Mouse (Mus musculus): Measurements from ENCODE around the gene Mical2. TPM values are rescaled to one million over a fixed set of nuclear protein-coding genes. Genes with fewer than 3 reads are reported as not detected.

Gene Mical2
- polyA plus RNA-seq, 1 experiment from 2014 or later: 0.78 TPM

- H3K27ac ChIP-seq (replicated peaks): no peak overlapping the region
- H3K4me3 ChIP-seq: no peak overlapping the region
- H3K4me1 ChIP-seq: peaks cover 7% of the 10 kb centered on the region
- no peak for DNase-seq (ENCODE audit: low spot score)
- WGBS: 84% methylated on average over 3 of the region's 3 CpGs
- H3K36me3 ChIP-seq: no peaks in the 10 kb centered on the region
- no peaks in the 10 kb centered on the region for H3K27me3 ChIP-seq (ENCODE audit: low read depth, poor library complexity, severe bottlenecking)
- no peaks in the 10 kb centered on the region for H3K9me3 ChIP-seq (replicated peaks)
Measured at GRCm38 (mm10) chr7:112341052-112341451, 115.4 kb downstream of the Mical2 start.

- Histone ChIP-seq H3K9me3 (replicated peaks) (no peaks in the 10 kb centered on the region), H3K27ac (replicated peaks) (no peak overlapping the region), H3K4me3 (no peak overlapping the region), H3K4me1 (no peaks in the 10 kb centered on the region), H3K27me3 (ENCODE audit: low read depth, poor library complexity, severe bottlenecking) (no peaks in the 10 kb centered on the region), H3K36me3 (no peaks in the 10 kb centered on the region)
- 87% methylated on average over 1 of the region's 1 CpGs for WGBS
- DNase-seq (ENCODE audit: low spot score): no peak
Measured at GRCm38 (mm10) chr7:112345687-112346086, 120.0 kb downstream of the Mical2 start.

- H3K27me3 ChIP-seq (ENCODE audit: low read depth, poor library complexity, severe bottlenecking): no peaks in the 10 kb centered on the region
- no peaks in the 10 kb centered on the region for H3K36me3 ChIP-seq
- no peaks in the 10 kb centered on the region for H3K9me3 ChIP-seq (replicated peaks)
- 0 out of 2 replicates have a peak overlapping the region, but pooled peaks have one; percentile 50 for H3K27ac ChIP-seq (replicated peaks)
- peak; percentile 27 for DNase-seq (ENCODE audit: low spot score)
- WGBS: 71% methylated on average over 3 of the region's 3 CpGs
- no peak overlapping the region for H3K4me3 ChIP-seq
- H3K4me1 ChIP-seq: peaks cover 35% of the 10 kb centered on the region
Measured at GRCm38 (mm10) chr7:112351541-112351940, 125.9 kb downstream of the Mical2 start.

GRCm38 (mm10) chr7:112352005-112352404 is 126.3 kb downstream of the Mical2 start:
- H3K27ac ChIP-seq (replicated peaks): no peak overlapping the region
- no peaks in the 10 kb centered on the region for H3K36me3 ChIP-seq
- no peak for DNase-seq (ENCODE audit: low spot score)
- H3K4me3 ChIP-seq: no peak overlapping the region
- no peaks in the 10 kb centered on the region for H3K9me3 ChIP-seq (replicated peaks)
- H3K27me3 ChIP-seq (ENCODE audit: low read depth, poor library complexity, severe bottlenecking): no peaks in the 10 kb centered on the region
- 81% methylated on average over 4 of the region's 4 CpGs for WGBS
- H3K4me1 ChIP-seq: peaks cover 35% of the 10 kb centered on the region

GRCm38 (mm10) chr7:112353011-112353410 is 127.4 kb downstream of the Mical2 start:
- Histone ChIP-seq H3K27ac (replicated peaks) (peak overlapping the region; percentile 10; the same call in 1 of the 2 replicates), H3K4me1 (peaks cover 35% of the 10 kb centered on the region), H3K9me3 (replicated peaks) (no peaks in the 10 kb centered on the region), H3K27me3 (ENCODE audit: low read depth, poor library complexity, severe bottlenecking) (no peaks in the 10 kb centered on the region), H3K36me3 (no peaks in the 10 kb centered on the region), H3K4me3 (no peak overlapping the region)
- 88% methylated on average over 4 of the region's 4 CpGs for WGBS
- no peak for DNase-seq (ENCODE audit: low spot score)

GRCm38 (mm10) chr7:112353939-112354338 is 128.3 kb downstream of the Mical2 start:
- H3K4me1 ChIP-seq: peaks cover 35% of the 10 kb centered on the region
- no peak overlapping the region for H3K4me3 ChIP-seq
- DNase-seq (ENCODE audit: low spot score): no peak
- WGBS: 83% methylated on average over 11 of the region's 11 CpGs
- no peaks in the 10 kb centered on the region for H3K9me3 ChIP-seq (replicated peaks)
- no peaks in the 10 kb centered on the region for H3K27me3 ChIP-seq (ENCODE audit: low read depth, poor library complexity, severe bottlenecking)
- H3K27ac ChIP-seq (replicated peaks): peak overlapping the region; percentile 55; the same call in 1 of the 2 replicates
- no peaks in the 10 kb centered on the region for H3K36me3 ChIP-seq

- H3K27me3 ChIP-seq (ENCODE audit: low read depth, poor library complexity, severe bottlenecking): no peaks in the 10 kb centered on the region
- 38% methylated on average over 7 of the region's 7 CpGs for WGBS
- H3K36me3 ChIP-seq: no peaks in the 10 kb centered on the region
- peak; percentile 27 for DNase-seq (ENCODE audit: low spot score)
- H3K9me3 ChIP-seq (replicated peaks): no peaks in the 10 kb centered on the region
- H3K4me1 ChIP-seq: peaks cover 35% of the 10 kb centered on the region
- H3K27ac ChIP-seq (replicated peaks): peak overlapping the region; percentile 55
- no peak overlapping the region for H3K4me3 ChIP-seq
Measured at GRCm38 (mm10) chr7:112354503-112354951, 128.9 kb downstream of the Mical2 start.

- H3K36me3 ChIP-seq: no peaks in the 10 kb centered on the region
- no peak overlapping the region for H3K4me3 ChIP-seq
- H3K4me1 ChIP-seq: peaks cover 11% of the 10 kb centered on the region
- DNase-seq (ENCODE audit: low spot score): no peak
- H3K9me3 ChIP-seq (replicated peaks): no peaks in the 10 kb centered on the region
- H3K27me3 ChIP-seq (ENCODE audit: low read depth, poor library complexity, severe bottlenecking): no peaks in the 10 kb centered on the region
- 85% methylated on average over 3 of the region's 3 CpGs for WGBS
- H3K27ac ChIP-seq (replicated peaks): no peak overlapping the region
Measured at GRCm38 (mm10) chr7:112359594-112359993, 133.9 kb downstream of the Mical2 start.

GRCm38 (mm10) chr7:112362574-112363200 is 137.0 kb downstream of the Mical2 start:
- Histone ChIP-seq H3K36me3 (no peaks in the 10 kb centered on the region), H3K4me3 (no peak overlapping the region), H3K9me3 (replicated peaks) (no peaks in the 10 kb centered on the region), H3K4me1 (no peaks in the 10 kb centered on the region), H3K27ac (replicated peaks) (no peak overlapping the region), H3K27me3 (ENCODE audit: low read depth, poor library complexity, severe bottlenecking) (no peaks in the 10 kb centered on the region)
- WGBS: 86% methylated on average over 7 of the region's 7 CpGs
- no peak for DNase-seq (ENCODE audit: low spot score)

GRCm38 (mm10) chr7:112365864-112366263 is 140.2 kb downstream of the Mical2 start:
- H3K4me1 ChIP-seq: no peaks in the 10 kb centered on the region
- no peaks in the 10 kb centered on the region for H3K27me3 ChIP-seq (ENCODE audit: low read depth, poor library complexity, severe bottlenecking)
- no peaks in the 10 kb centered on the region for H3K9me3 ChIP-seq (replicated peaks)
- no peak overlapping the region for H3K27ac ChIP-seq (replicated peaks)
- H3K4me3 ChIP-seq: no peak overlapping the region
- no peaks in the 10 kb centered on the region for H3K36me3 ChIP-seq
- DNase-seq (ENCODE audit: low spot score): no peak
- WGBS: 88% methylated on average over 3 of the region's 3 CpGs

GRCm38 (mm10) chr7:112369046-112369445 is 143.4 kb downstream of the Mical2 start:
- no peaks in the 10 kb centered on the region for H3K27me3 ChIP-seq (ENCODE audit: low read depth, poor library complexity, severe bottlenecking)
- H3K4me1 ChIP-seq: no peaks in the 10 kb centered on the region
- WGBS: 37% methylated on average over 2 of the region's 2 CpGs
- H3K9me3 ChIP-seq (replicated peaks): no peaks in the 10 kb centered on the region
- no peaks in the 10 kb centered on the region for H3K36me3 ChIP-seq
- peak; percentile 83 for DNase-seq (ENCODE audit: low spot score)
- no peak overlapping the region for H3K27ac ChIP-seq (replicated peaks)
- no peak overlapping the region for H3K4me3 ChIP-seq

- Histone ChIP-seq H3K9me3 (replicated peaks) (no peaks in the 10 kb centered on the region), H3K4me3 (no peak overlapping the region), H3K27me3 (ENCODE audit: low read depth, poor library complexity, severe bottlenecking) (no peaks in the 10 kb centered on the region), H3K27ac (replicated peaks) (no peak overlapping the region), H3K4me1 (no peaks in the 10 kb centered on the region), H3K36me3 (no peaks in the 10 kb centered on the region)
- 84% methylated on average over 3 of the region's 3 CpGs for WGBS
- DNase-seq (ENCODE audit: low spot score): no peak
Measured at GRCm38 (mm10) chr7:112369977-112370376, 144.3 kb downstream of the Mical2 start.

- Histone ChIP-seq H3K4me3 (no peak overlapping the region), H3K27me3 (ENCODE audit: low read depth, poor library complexity, severe bottlenecking) (no peaks in the 10 kb centered on the region), H3K36me3 (no peaks in the 10 kb centered on the region), H3K9me3 (replicated peaks) (no peaks in the 10 kb centered on the region), H3K4me1 (no peaks in the 10 kb centered on the region), H3K27ac (replicated peaks) (no peak overlapping the region)
- DNase-seq (ENCODE audit: low spot score): no peak
- WGBS: 88% methylated on average over 2 of the region's 2 CpGs
Measured at GRCm38 (mm10) chr7:112371387-112371786, 145.7 kb downstream of the Mical2 start.

Measured in midbrain, embryonic 10.5 days (tissue).